Mouse (Mus musculus): ENCODE measurements around the gene Adamtsl1. TPM values are rescaled to one million over a fixed set of nuclear protein-coding genes. Genes with fewer than 3 reads are reported as not detected.

The Adamtsl1 gene
- polyA plus RNA-seq, 1 experiment from 2014 or later = 5.3 TPM

- Histone ChIP-seq H3K27me3 (ENCODE audit: control insufficient read depth, insufficient read depth, low read length) (peaks cover 27% of the 10 kb centered on the region), H3K36me3 (ENCODE audit: control insufficient read depth, insufficient read depth, low read length) (no peaks in the 10 kb centered on the region), H3K9me3 (ENCODE audit: control insufficient read depth, low read length) (no peaks in the 10 kb centered on the region), H3K4me3 (replicated peaks; ENCODE audit: low read depth, low read length) (no peak overlapping the region), H3K9ac (replicated peaks; ENCODE audit: low read length) (no peak overlapping the region), H3K4me2 (ENCODE audit: low read length) (no peak overlapping the region), H3K27ac (replicated peaks; ENCODE audit: low read depth, low read length) (no peak overlapping the region), H3K4me1 (ENCODE audit: control insufficient read depth, insufficient read depth, low read length) (peaks cover 22% of the 10 kb centered on the region)
- WGBS = 5% methylated on average over 6 of the region's 6 CpGs
- DNase-seq (peak; percentile 68), ATAC-seq (ENCODE audit: low FRiP score, low TSS enrichment) (peak; percentile 81)
These were observed 269.9 kb downstream of the Adamtsl1 start for GRCm38 (mm10) chr4:85783768-85784379.

- DNase-seq (peak; percentile 56), ATAC-seq (ENCODE audit: low FRiP score, low TSS enrichment) (no peak)
- Histone ChIP-seq H3K9me3 (ENCODE audit: control insufficient read depth, low read length) (no peaks in the 10 kb centered on the region), H3K36me3 (ENCODE audit: control insufficient read depth, insufficient read depth, low read length) (no peaks in the 10 kb centered on the region), H3K4me1 (ENCODE audit: control insufficient read depth, insufficient read depth, low read length) (peaks cover 22% of the 10 kb centered on the region), H3K4me2 (ENCODE audit: low read length) (no peak overlapping the region), H3K27ac (replicated peaks; ENCODE audit: low read depth, low read length) (no peak overlapping the region), H3K4me3 (replicated peaks; ENCODE audit: low read depth, low read length) (no peak overlapping the region), H3K27me3 (ENCODE audit: control insufficient read depth, insufficient read depth, low read length) (peaks cover 26% of the 10 kb centered on the region), H3K9ac (replicated peaks; ENCODE audit: low read length) (no peak overlapping the region)
- 14% methylated on average over 4 of the region's 4 CpGs for WGBS
These were observed 270.5 kb downstream of the Adamtsl1 start for GRCm38 (mm10) chr4:85784428-85784827.

- no peak overlapping the region for H3K4me2 ChIP-seq (ENCODE audit: low read length)
- no peak overlapping the region for H3K27ac ChIP-seq (replicated peaks; ENCODE audit: low read depth, low read length)
- no peak overlapping the region for H3K4me3 ChIP-seq (replicated peaks; ENCODE audit: low read depth, low read length)
- H3K27me3 ChIP-seq (ENCODE audit: control insufficient read depth, insufficient read depth, low read length) = peaks cover 29% of the 10 kb centered on the region
- no peaks in the 10 kb centered on the region for H3K9me3 ChIP-seq (ENCODE audit: control insufficient read depth, low read length)
- H3K9ac ChIP-seq (replicated peaks; ENCODE audit: low read length) = no peak overlapping the region
- no peak for ATAC-seq (ENCODE audit: low FRiP score, low TSS enrichment)
- H3K4me1 ChIP-seq (ENCODE audit: control insufficient read depth, insufficient read depth, low read length) = peaks cover 2% of the 10 kb centered on the region; the same call in 1 of the 2 replicates
- 78% methylated on average over 2 of the region's 2 CpGs for WGBS
- DNase-seq = no peak
- no peaks in the 10 kb centered on the region for H3K36me3 ChIP-seq (ENCODE audit: control insufficient read depth, insufficient read depth, low read length)
These were observed 276.3 kb downstream of the Adamtsl1 start for GRCm38 (mm10) chr4:85790226-85790625.

- H3K4me3 ChIP-seq (replicated peaks; ENCODE audit: low read depth, low read length) = no peak overlapping the region
- H3K27me3 ChIP-seq (ENCODE audit: control insufficient read depth, insufficient read depth, low read length) = no peaks in the 10 kb centered on the region
- no peak overlapping the region for H3K4me2 ChIP-seq (ENCODE audit: low read length)
- no peaks in the 10 kb centered on the region for H3K9me3 ChIP-seq (ENCODE audit: control insufficient read depth, low read length)
- 3% methylated on average over 8 of the region's 8 CpGs for WGBS
- H3K4me1 ChIP-seq (ENCODE audit: control insufficient read depth, insufficient read depth, low read length) = no peaks in the 10 kb centered on the region
- no peak overlapping the region for H3K27ac ChIP-seq (replicated peaks; ENCODE audit: low read depth, low read length)
- peak; percentile 97 for DNase-seq
- no peak overlapping the region for H3K9ac ChIP-seq (replicated peaks; ENCODE audit: low read length)
- ATAC-seq (ENCODE audit: low FRiP score, low TSS enrichment) = peak; percentile 78; the same call in 1 of the 2 replicates
- H3K36me3 ChIP-seq (ENCODE audit: control insufficient read depth, insufficient read depth, low read length) = no peaks in the 10 kb centered on the region
These were observed 287.8 kb downstream of the Adamtsl1 start for GRCm38 (mm10) chr4:85801805-85802204.

GRCm38 (mm10) chr4:85814418-85814817 is 300.4 kb downstream of the Adamtsl1 start:
- Histone ChIP-seq H3K4me2 (ENCODE audit: low read length) (no peak overlapping the region), H3K36me3 (ENCODE audit: control insufficient read depth, insufficient read depth, low read length) (no peaks in the 10 kb centered on the region), H3K9ac (replicated peaks; ENCODE audit: low read length) (no peak overlapping the region), H3K27me3 (ENCODE audit: control insufficient read depth, insufficient read depth, low read length) (no peaks in the 10 kb centered on the region), H3K4me3 (replicated peaks; ENCODE audit: low read depth, low read length) (no peak overlapping the region), H3K9me3 (ENCODE audit: control insufficient read depth, low read length) (no peaks in the 10 kb centered on the region), H3K27ac (replicated peaks; ENCODE audit: low read depth, low read length) (no peak overlapping the region), H3K4me1 (ENCODE audit: control insufficient read depth, insufficient read depth, low read length) (no peaks in the 10 kb centered on the region)
- ATAC-seq (ENCODE audit: low FRiP score, low TSS enrichment) (no peak), DNase-seq (no peak)
- WGBS = 82% methylated on average over 3 of the region's 3 CpGs

- Histone ChIP-seq H3K9ac (replicated peaks; ENCODE audit: low read length) (no peak overlapping the region), H3K4me2 (ENCODE audit: low read length) (no peak overlapping the region), H3K27ac (replicated peaks; ENCODE audit: low read depth, low read length) (no peak overlapping the region), H3K36me3 (ENCODE audit: control insufficient read depth, insufficient read depth, low read length) (no peaks in the 10 kb centered on the region), H3K4me3 (replicated peaks; ENCODE audit: low read depth, low read length) (no peak overlapping the region), H3K4me1 (ENCODE audit: control insufficient read depth, insufficient read depth, low read length) (no peaks in the 10 kb centered on the region), H3K9me3 (ENCODE audit: control insufficient read depth, low read length) (no peaks in the 10 kb centered on the region), H3K27me3 (ENCODE audit: control insufficient read depth, insufficient read depth, low read length) (no peaks in the 10 kb centered on the region)
- ATAC-seq (ENCODE audit: low FRiP score, low TSS enrichment) (no peak), DNase-seq (no peak)
- WGBS = 74% methylated on average over 2 of the region's 2 CpGs
These were observed 304.5 kb downstream of the Adamtsl1 start for GRCm38 (mm10) chr4:85818504-85818903.

- DNase-seq (peak; percentile 88), ATAC-seq (ENCODE audit: low FRiP score, low TSS enrichment) (no peak)
- H3K27ac ChIP-seq (replicated peaks; ENCODE audit: low read depth, low read length) = no peak overlapping the region
- H3K9me3 ChIP-seq (ENCODE audit: control insufficient read depth, low read length) = no peaks in the 10 kb centered on the region
- no peaks in the 10 kb centered on the region for H3K36me3 ChIP-seq (ENCODE audit: control insufficient read depth, insufficient read depth, low read length)
- H3K4me1 ChIP-seq (ENCODE audit: control insufficient read depth, insufficient read depth, low read length) = 0 out of 2 replicates have a peak, but pooled peaks cover 2% of the 10 kb centered on the region
- no peak overlapping the region for H3K4me3 ChIP-seq (replicated peaks; ENCODE audit: low read depth, low read length)
- no peaks in the 10 kb centered on the region for H3K27me3 ChIP-seq (ENCODE audit: control insufficient read depth, insufficient read depth, low read length)
- no peak overlapping the region for H3K4me2 ChIP-seq (ENCODE audit: low read length)
- no peak overlapping the region for H3K9ac ChIP-seq (replicated peaks; ENCODE audit: low read length)
- WGBS = 88% methylated on average over 1 of the region's 1 CpGs
These were observed 305.2 kb downstream of the Adamtsl1 start for GRCm38 (mm10) chr4:85819169-85819568.

GRCm38 (mm10) chr4:85819921-85820320 is 305.9 kb downstream of the Adamtsl1 start:
- no peaks in the 10 kb centered on the region for H3K36me3 ChIP-seq (ENCODE audit: control insufficient read depth, insufficient read depth, low read length)
- H3K9ac ChIP-seq (replicated peaks; ENCODE audit: low read length) = no peak overlapping the region
- no peak overlapping the region for H3K4me2 ChIP-seq (ENCODE audit: low read length)
- 41% methylated on average over 1 of the region's 1 CpGs for WGBS
- no peaks in the 10 kb centered on the region for H3K27me3 ChIP-seq (ENCODE audit: control insufficient read depth, insufficient read depth, low read length)
- DNase-seq (no peak), ATAC-seq (ENCODE audit: low FRiP score, low TSS enrichment) (no peak)
- no peak overlapping the region for H3K4me3 ChIP-seq (replicated peaks; ENCODE audit: low read depth, low read length)
- H3K4me1 ChIP-seq (ENCODE audit: control insufficient read depth, insufficient read depth, low read length) = 0 out of 2 replicates have a peak, but pooled peaks cover 4% of the 10 kb centered on the region
- H3K27ac ChIP-seq (replicated peaks; ENCODE audit: low read depth, low read length) = no peak overlapping the region
- H3K9me3 ChIP-seq (ENCODE audit: control insufficient read depth, low read length) = no peaks in the 10 kb centered on the region
